Mouse (Mus musculus): ENCODE data around the gene Fosl1. TPM values are rescaled to one million over a fixed set of nuclear protein-coding genes. Genes with fewer than 3 reads are reported as not detected.

Gene Fosl1
- total RNA-seq, 2 experiments from 2014 or later: 0.17 to 0.34 TPM

- DNase-seq (ENCODE audit: low spot score): peak; percentile 93
Measured at GRCm38 (mm10) chr19:5424782-5425741, 22.3 kb upstream of the Fosl1 start, which contains the start of the genes Drap1 and AI837181. Gene Drap1, minus strand, starts transcription at chr19:5424979. Gene AI837181, plus strand, starts transcription at chr19:5425144.

GRCm38 (mm10) chr19:5425906-5426565 is 21.3 kb upstream of the Fosl1 start:
- DNase-seq (ENCODE audit: low spot score): no peak

- DNase-seq (ENCODE audit: low spot score): no peak
Measured at GRCm38 (mm10) chr19:5426640-5427290, 20.6 kb upstream of the Fosl1 start.

GRCm38 (mm10) chr19:5428083-5428482 is 19.3 kb upstream of the Fosl1 start:
- peak; percentile 59 for DNase-seq (ENCODE audit: low spot score)

GRCm38 (mm10) chr19:5429219-5429618 is 18.1 kb upstream of the Fosl1 start:
- no peak for DNase-seq (ENCODE audit: low spot score)

- DNase-seq (ENCODE audit: low spot score): peak; percentile 86
Measured at GRCm38 (mm10) chr19:5429806-5430205, 17.5 kb upstream of the Fosl1 start.

- no peak for DNase-seq (ENCODE audit: low spot score)
Measured at GRCm38 (mm10) chr19:5430408-5430807, 16.9 kb upstream of the Fosl1 start.

GRCm38 (mm10) chr19:5431911-5432464 is 15.4 kb upstream of the Fosl1 start:
- peak; percentile 54 for DNase-seq (ENCODE audit: low spot score)

- DNase-seq (ENCODE audit: low spot score): peak; percentile 47
Measured at GRCm38 (mm10) chr19:5432992-5433852, 14.1 kb upstream of the Fosl1 start.

GRCm38 (mm10) chr19:5433951-5434350 is 13.4 kb upstream of the Fosl1 start:
- no peak for DNase-seq (ENCODE audit: low spot score)

GRCm38 (mm10) chr19:5444371-5444908 is 2.9 kb upstream of the Fosl1 start:
- no peak for DNase-seq (ENCODE audit: low spot score)

- no peak for DNase-seq (ENCODE audit: low spot score)
Measured at GRCm38 (mm10) chr19:5444954-5445353, 2.4 kb upstream of the Fosl1 start.

- no peak for DNase-seq (ENCODE audit: low spot score)
Measured at GRCm38 (mm10) chr19:5445747-5446146, 1.6 kb upstream of the Fosl1 start.

GRCm38 (mm10) chr19:5448354-5449150 is 1.2 kb downstream of the Fosl1 start:
- no peak for DNase-seq (ENCODE audit: low spot score)

GRCm38 (mm10) chr19:5449673-5450072 is 2.3 kb downstream of the Fosl1 start:
- DNase-seq (ENCODE audit: low spot score): no peak

GRCm38 (mm10) chr19:5451766-5452165 is 4.4 kb downstream of the Fosl1 start:
- no peak for DNase-seq (ENCODE audit: low spot score)

GRCm38 (mm10) chr19:5455037-5455436 is 7.7 kb downstream of the Fosl1 start:
- DNase-seq (ENCODE audit: low spot score): no peak

- DNase-seq (ENCODE audit: low spot score): no peak
Measured at GRCm38 (mm10) chr19:5455568-5455967, 8.2 kb downstream of the Fosl1 start.

- DNase-seq (ENCODE audit: low spot score): no peak
Measured at GRCm38 (mm10) chr19:5456241-5456921, 9.0 kb downstream of the Fosl1 start.

All from gastrocnemius, adult 18-20 months (tissue).